Mouse (Mus musculus) cerebellum, adult 11 months (tissue): ENCODE data around the gene Pacsin1.

Experiments used
- DNase-seq: peaks from one replicate; pipeline ENCODE4 v3.0.0; 2022

Pacsin1 gene

DNA sequence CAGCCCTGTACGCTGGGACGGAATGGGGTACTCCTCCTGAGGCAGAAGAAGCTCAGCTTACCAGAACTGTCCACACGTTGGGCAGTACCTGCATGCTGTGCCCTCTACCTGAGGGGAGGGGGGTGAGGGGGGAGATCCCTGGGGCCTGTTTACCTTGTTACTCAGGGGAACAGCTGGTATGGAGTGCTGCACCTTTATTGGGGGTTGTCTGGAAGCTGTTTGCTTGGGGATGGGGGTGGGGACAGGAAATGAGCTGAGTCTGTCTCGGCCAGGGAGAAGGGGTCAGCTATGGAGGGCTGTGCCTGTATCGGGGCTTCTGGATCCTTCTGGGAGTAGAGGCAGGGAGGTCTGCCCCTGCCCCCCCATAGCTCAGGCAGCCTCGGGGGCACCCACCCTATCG is 71.2 kb downstream of the Pacsin1 start:
- DNase-seq, result no peak

DNA sequence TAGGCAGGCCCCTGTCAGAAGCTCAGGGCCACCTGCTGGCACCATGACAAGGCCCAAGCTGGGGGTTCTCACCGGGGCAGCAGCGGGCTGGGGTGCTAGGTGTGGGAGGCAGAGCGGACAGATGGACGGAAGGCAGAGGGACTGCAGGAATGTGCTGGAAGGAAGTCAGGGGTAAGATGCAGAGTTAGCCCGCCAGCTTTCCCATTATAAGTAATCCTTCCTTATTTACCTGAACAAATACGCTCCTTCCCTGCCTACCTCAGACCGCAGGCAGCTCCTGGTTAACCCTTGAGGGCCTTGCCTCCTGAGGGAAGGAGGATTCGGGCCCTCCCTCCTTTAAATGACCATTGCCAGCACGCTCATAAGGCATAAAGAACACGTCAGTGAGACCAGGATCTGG is 73.5 kb downstream of the Pacsin1 start, which contains the start of gene Spdef:
Spdef (minus strand) TSS at position 186 of the 400 bp plus-strand sequence.
- DNase-seq, result no peak

DNA sequence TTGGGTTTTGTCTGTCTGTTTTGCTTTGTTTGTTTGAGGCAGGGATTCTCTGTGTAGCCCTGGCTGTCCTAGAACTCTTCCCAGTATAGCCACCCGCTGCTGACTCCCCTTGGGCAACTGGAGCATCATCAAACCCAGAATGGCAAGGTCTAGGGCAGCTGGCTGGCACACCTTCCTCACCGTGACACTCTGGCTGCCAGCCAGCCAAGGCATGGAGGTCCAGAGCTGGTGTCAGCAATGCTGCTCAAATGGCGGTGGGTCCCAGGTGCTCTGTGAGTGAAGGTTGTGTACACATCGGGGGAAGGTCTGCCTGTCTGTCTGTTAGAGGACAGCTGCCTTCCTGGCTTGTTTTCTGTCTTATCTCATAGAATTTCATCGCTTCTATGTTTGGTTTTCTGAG is 76.8 kb downstream of the Pacsin1 start:
- DNase-seq, result no peak

DNA sequence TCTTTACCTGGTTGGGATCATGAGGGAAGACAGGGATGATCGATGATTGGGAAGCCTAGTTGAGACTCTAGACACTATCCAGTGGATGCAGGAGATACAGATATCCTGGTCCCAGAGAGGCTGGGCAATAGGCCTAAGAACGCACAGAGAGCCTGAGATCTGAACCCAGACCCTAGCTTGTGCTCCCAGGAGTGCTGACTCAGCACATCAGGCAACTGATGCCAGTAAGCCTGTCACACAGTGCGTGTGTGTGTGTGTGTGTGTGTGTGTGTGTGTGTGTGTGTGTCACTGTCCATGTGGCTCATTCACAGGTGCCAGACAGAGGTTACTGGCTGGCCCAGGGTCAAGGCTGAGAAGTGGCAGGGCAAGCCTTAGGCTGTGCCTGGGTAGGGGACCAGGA is 77.4 kb downstream of the Pacsin1 start:
- no peak for DNase-seq

DNA sequence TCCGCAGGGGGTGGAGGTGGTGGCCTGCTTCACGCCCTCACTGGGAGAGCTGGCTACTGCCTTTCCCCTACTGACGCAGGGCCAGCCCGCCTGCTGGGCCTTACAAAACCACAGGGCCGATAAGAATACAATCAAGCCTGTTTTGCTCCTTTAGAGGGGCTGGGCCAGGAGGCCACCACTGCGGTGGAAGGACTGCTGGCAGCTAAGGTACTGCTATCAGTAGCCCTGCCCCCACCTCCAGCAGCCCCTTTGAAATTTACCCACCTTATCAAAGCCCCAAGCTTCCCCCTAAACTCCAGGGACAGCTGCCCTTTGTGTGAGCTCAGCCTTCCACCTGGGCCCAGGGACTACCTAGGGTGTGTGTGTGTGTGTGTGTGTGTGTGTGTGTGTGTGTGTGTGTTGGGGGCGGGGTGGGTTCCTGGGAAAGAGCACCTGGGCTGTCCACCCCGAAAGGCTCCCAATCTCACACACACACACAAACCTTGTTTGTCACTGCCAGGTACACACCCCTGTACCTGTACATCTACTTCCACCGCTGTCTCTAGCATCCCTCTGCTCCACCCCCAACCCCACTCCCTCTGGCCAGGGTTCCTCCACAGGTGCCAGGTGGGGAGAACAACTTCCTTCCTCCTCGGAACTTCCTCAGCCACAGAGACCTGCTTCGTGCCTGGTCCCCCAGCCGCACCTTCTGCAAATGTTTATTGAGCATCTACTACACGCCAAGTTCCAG is 79.2 kb downstream of the Pacsin1 start:
- no peak for DNase-seq

DNA sequence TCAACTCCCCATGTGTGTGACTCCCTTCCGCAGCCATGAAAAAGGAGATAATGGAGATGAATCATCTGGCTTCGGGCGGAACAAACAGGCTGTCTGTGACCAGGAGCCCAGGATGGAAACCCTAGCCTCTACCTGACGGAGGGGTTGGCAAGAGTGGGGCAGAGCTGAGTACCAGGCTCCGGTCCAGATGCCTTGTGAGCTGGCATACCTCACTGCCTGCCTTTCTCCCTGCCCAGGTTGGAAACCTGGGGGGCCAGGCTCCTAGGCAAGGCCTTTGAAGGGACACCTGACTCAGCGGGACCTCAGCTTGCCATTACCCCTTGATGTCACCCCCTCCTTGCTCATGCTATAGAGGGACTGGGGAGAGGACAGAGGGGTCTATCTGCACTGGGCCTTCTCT is 85.7 kb downstream of the Pacsin1 start:
- no peak for DNase-seq

DNA sequence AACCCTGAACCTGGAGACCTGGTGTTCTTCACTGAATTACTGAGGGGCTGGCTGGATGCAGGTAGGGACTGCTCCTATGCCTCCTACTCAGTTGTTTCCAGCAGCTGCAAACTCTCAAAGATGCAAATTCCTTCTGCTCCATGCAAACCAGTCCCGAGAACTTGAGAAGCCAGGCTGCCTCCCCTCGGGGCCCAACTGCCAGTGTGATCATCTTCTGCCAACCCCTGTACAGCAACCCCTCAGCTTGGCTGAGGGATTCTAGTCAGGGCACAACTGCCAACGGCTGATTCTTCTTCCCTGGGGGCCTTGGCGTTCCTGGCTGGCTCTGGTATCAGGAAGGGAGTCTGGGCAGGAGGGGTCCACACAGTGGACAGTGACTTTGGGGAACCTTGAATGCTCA is 91.1 kb downstream of the Pacsin1 start:
- no peak for DNase-seq

DNA sequence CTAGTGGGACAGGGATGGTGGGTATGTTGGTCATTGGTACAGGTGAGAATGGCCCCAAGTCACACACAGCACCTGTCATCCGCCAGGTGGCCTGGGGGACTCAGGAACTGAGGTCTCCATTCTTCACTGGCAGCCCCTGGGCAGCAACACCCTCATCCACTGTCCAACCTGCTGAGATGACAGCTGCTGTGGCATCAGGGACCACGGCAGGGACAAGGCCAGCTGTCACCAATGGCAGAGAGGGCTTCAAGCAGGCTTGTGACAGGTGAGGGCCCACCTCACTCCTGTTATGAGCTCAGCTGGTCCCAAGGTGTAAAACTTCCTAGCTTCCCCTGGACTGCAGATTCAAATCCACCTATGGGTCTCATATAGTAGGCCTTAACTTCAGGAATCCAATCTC is 92.8 kb downstream of the Pacsin1 start:
- DNase-seq, result no peak

DNA sequence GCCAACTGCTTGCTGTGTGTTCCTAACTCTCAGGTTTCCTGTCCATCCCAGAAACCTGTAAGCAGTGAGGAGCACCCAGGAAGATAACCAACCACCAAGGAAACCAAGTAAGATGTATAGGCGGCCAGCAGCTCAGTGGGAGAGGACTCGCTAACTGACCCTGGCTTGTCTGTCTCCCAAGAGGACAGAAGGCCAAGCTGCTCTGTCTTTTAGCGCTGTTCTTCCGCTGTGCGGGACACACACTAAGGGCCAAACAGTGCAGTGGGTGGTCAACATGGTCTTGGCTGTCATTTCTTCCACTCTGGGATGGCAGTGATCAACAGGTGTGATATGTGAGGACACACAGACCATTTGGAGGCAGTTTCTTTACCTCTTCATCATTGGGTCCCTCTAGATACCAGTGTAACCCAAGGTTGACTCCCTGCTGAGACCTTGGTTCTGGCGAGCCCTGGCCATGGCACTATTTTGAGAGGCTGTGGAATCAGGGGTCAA is 95.2 kb downstream of the Pacsin1 start:
- no peak for DNase-seq

DNA sequence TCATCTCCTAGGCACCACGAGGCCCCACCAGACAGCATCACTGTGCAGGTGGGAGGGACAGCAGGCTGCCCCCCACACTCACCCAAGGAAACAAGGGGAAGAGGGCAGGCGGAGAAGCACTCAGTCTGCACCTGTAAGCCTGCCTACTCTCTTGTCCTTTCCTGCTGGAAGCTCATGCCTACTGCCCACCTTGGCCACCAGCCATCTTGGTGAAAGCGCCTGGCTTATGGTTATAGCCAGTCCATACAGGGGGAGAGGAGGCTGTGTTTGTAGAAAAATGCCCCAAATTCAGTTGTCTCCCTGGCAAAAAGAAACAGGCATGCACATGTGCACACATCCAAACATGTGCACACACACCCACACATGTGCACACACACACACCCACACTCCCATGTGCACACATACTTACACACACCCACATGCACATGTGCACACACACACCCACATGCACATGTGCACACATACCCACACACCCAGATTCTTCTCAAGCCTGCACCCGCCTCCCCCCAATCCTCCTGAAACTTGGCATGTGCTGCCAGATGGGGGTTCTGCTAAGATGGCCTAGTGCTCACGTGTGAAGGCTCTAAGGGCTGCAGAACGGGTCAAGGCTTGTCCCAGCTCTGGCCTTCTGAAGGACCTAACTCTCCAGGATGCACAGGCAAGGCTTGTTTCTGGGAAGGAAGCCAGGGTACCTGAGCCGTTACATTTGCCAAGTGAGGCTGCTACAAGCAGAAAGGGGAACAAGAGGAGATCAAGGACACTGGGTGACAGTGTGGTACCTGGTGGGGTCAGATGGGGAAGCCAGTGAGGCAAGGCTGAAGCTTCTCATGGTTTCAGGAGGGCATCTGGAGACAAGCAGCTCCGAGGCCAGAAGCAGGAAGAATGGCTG is 96.2 kb downstream of the Pacsin1 start:
- no peak for DNase-seq

DNA sequence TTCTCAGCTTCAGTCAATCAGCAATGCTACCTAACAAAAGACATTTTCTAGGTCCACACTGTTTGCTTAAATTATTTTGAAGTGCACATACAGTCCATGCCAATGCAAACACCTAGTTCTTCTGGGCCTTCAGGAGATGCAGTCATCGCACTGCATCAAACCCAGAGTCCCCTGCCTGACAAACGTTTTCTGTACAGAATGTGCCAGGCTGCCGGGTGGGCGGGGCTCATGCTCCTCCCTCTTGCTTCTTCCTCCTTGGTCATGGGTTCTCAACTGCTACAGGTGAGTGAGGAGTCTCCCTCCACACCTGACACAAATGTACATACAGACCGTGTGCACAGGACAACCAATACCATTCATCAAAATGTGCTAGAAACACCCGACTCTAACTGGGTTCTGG is 104.9 kb downstream of the Pacsin1 start:
- no peak for DNase-seq
